Mouse (Mus musculus) ES-Bruce4 (cell line): ENCODE data around the gene Tapbpl.

Experiments used
- CTCF ChIP-seq: IDR thresholded peaks from one replicate; pipeline ENCODE4 v1.8.1; 2011; ENCODE audit warnings: low read depth, low read length
- POLR2A ChIP-seq: IDR thresholded peaks from one replicate; pipeline ENCODE4 v1.8.1; 2011; ENCODE audit warnings: low read length; ENCODE audit not compliant: insufficient read depth

GRCm38 (mm10) chr6:125252711-125253110 is 21.1 kb upstream of the Tapbpl start:
- TF ChIP-seq POLR2A (no peak), CTCF (no peak)
